ENCODE assay signal across 8 mouse cellular contexts in genomic region chr7:25674719-25675300, GRCm38 (mm10). TPM values are rescaled to one million over a fixed set of nuclear protein-coding genes. Genes with fewer than 3 reads are reported as not detected.
DNase-seq lines count a peak whose midpoint lies in the region; ATAC-seq lines count a peak whose summit lies in the region.

Tmem91 (minus strand) TSS chr7:25675166.

- peaks cover 7% of the 10 kb centered on the region; the same call in 1 of the 2 replicates for H3K4me1 ChIP-seq in intestine, embryonic 14.5 days (replicated peaks; ENCODE audit: control insufficient read depth, insufficient read depth, low read length)
- H3K4me1 ChIP-seq in midbrain, embryonic 11.5 days (ENCODE audit: control insufficient read depth, insufficient read depth, low read length), result 0 out of 2 replicates have a peak, but pooled peaks cover 2% of the 10 kb centered on the region

- H3K4me2 ChIP-seq in intestine, embryonic 14.5 days (ENCODE audit: low read length), result peak within 1 kb of the TSS; percentile 56
- H3K4me2 ChIP-seq in midbrain, embryonic 11.5 days, result peak within 1 kb of the TSS; percentile 39

- 2% methylated on average over 28 of the region's 29 CpGs for WGBS in intestine, embryonic 14.5 days
- WGBS in midbrain, embryonic 11.5 days, result 3% methylated on average over 29 of the region's 29 CpGs

- H3K27ac ChIP-seq in intestine, embryonic 14.5 days (ENCODE audit: low read depth), result no peak within 1 kb of the TSS
- H3K27ac ChIP-seq in midbrain, embryonic 11.5 days (ENCODE audit: low read depth, low read length), result no peak within 1 kb of the TSS

- peak; percentile 17; the same call in 1 of the 2 replicates for ATAC-seq in intestine, embryonic 14.5 days (replicated peaks; ENCODE audit: low FRiP score, low TSS enrichment, low read depth)
- no peak for ATAC-seq in midbrain, embryonic 11.5 days (ENCODE audit: low FRiP score)

- H3K9ac ChIP-seq in intestine, embryonic 14.5 days (ENCODE audit: low read length), result peak within 1 kb of the TSS; percentile 29
- no peak within 1 kb of the TSS for H3K9ac ChIP-seq in midbrain, embryonic 11.5 days (ENCODE audit: low read length)

- H3K27me3 ChIP-seq in intestine, embryonic 14.5 days (replicated peaks; ENCODE audit: control insufficient read depth, insufficient read depth, low read length), result peaks cover 29% of the 10 kb centered on the region
- H3K27me3 ChIP-seq in midbrain, embryonic 11.5 days (ENCODE audit: control insufficient read depth, insufficient read depth, low read length), result peaks cover 22% of the 10 kb centered on the region

- no peaks in the 10 kb centered on the region for H3K9me3 ChIP-seq in intestine, embryonic 14.5 days (ENCODE audit: control insufficient read depth, low read length)
- H3K9me3 ChIP-seq in midbrain, embryonic 11.5 days (ENCODE audit: control insufficient read depth, low read length), result no peaks in the 10 kb centered on the region

- H3K36me3 ChIP-seq in intestine, embryonic 14.5 days (ENCODE audit: control insufficient read depth, insufficient read depth, low read length), result no peaks in the 10 kb centered on the region
- H3K36me3 ChIP-seq in midbrain, embryonic 11.5 days (ENCODE audit: control insufficient read depth, insufficient read depth, low read length), result no peaks in the 10 kb centered on the region

- DNase-seq in embryo, embryonic 11 days, result peak; percentile 21
- no peak for DNase-seq in embryo, embryonic 9.5 days (ENCODE audit: extremely low spot score)
- peak; percentile 37 for DNase-seq in right cerebral cortex, postnatal 4 days
- DNase-seq in right cerebral cortex, postnatal 36 days (ENCODE audit: low spot score in 2 of 2), result no peak
- DNase-seq in intestine, embryonic 14.5 days (ENCODE audit: low spot score), result no peak
- peak; percentile 81 for DNase-seq in midbrain, embryonic 11.5 days (ENCODE audit: low spot score, missing footprints)
- DNase-seq in natural killer cell, adult 2 months (ENCODE audit: low spot score in 2 of 2), result no peak
- no peak for DNase-seq in Muller cell, postnatal 12 days (ENCODE audit: inconsistent ontology term)

- H3K4me3 ChIP-seq in intestine, embryonic 14.5 days (ENCODE audit: low read depth, low read length), result peak within 1 kb of the TSS; percentile 27
- peak within 1 kb of the TSS; percentile 14 for H3K4me3 ChIP-seq in midbrain, embryonic 11.5 days (ENCODE audit: low read depth, low read length)

RNA-seq across cellular contexts. Expression of gene Tmem91, which starts in this region (rescaled TPM):
- 2.2 and 2.6 TPM in 2 replicates for polyA plus RNA-seq in intestine, embryonic 14.5 days (2014; fragmentation: Nextera tagmentation; extraction: Ambion mirVana)
- 0.99 and 1.6 TPM in 2 replicates for polyA plus RNA-seq in midbrain, embryonic 11.5 days (2014; fragmentation: Nextera tagmentation; extraction: Ambion mirVana)

Comparison
In these comparisons a context has a peak if more than half of its experiments do, and no peak if none do; other contexts are left out.
1. DNase-seq: peak in embryo, embryonic 11 days (single experiment), right cerebral cortex, postnatal 4 days (single experiment) and midbrain, embryonic 11.5 days (single experiment); none in embryo, embryonic 9.5 days (single experiment), right cerebral cortex, postnatal 36 days (0 of 2), intestine, embryonic 14.5 days (single experiment), natural killer cell, adult 2 months (0 of 2) and Muller cell, postnatal 12 days (single experiment).